Mouse (Mus musculus): ENCODE measurements around the gene Nobox.

Nobox gene

GRCm38 (mm10) chr6:43309454-43309853, at the start of gene Nobox:
Gene Nobox, minus strand, starts transcription at chr6:43309554.
- in situ Hi-C loops (cut with MseI, MboI): no loop called here

GRCm38 (mm10) chr6:43354562-43355241, 45.3 kb upstream of the Nobox start:
- in situ Hi-C loops (cut with MseI, MboI): no loop called here

- in situ Hi-C loops (cut with MseI, MboI): no loop called here
Observed at GRCm38 (mm10) chr6:43353446-43353845, 44.1 kb upstream of the Nobox start.

- in situ Hi-C loops (cut with MseI, MboI): no loop called here
Observed at GRCm38 (mm10) chr6:43349083-43349482, 39.7 kb upstream of the Nobox start.

GRCm38 (mm10) chr6:43347637-43348036, 38.3 kb upstream of the Nobox start:
- in situ Hi-C loops (cut with MseI, MboI): no loop called here

- in situ Hi-C loops (cut with MseI, MboI): no loop called here
Observed at GRCm38 (mm10) chr6:43343006-43343405, 33.7 kb upstream of the Nobox start.

- in situ Hi-C loops (cut with MseI, MboI): no loop called here
Observed at GRCm38 (mm10) chr6:43342386-43342785, 33.0 kb upstream of the Nobox start.

- in situ Hi-C loops (cut with MseI, MboI): no loop called here
Observed at GRCm38 (mm10) chr6:43338804-43339203, 29.4 kb upstream of the Nobox start.

- in situ Hi-C loops (cut with MseI, MboI): no loop called here
Observed at GRCm38 (mm10) chr6:43337491-43337961, 28.2 kb upstream of the Nobox start.

- in situ Hi-C loops (cut with MseI, MboI): no loop called here
Observed at GRCm38 (mm10) chr6:43335619-43336234, 26.4 kb upstream of the Nobox start.

- in situ Hi-C loops (cut with MseI, MboI): no loop called here
Observed at GRCm38 (mm10) chr6:43333479-43333878, 24.1 kb upstream of the Nobox start.

GRCm38 (mm10) chr6:43312961-43313656, 3.8 kb upstream of the Nobox start:
- in situ Hi-C loops (cut with MseI, MboI): no loop called here

- in situ Hi-C loops (cut with MseI, MboI): no loop called here
Observed at GRCm38 (mm10) chr6:43312546-43312945, 3.2 kb upstream of the Nobox start.

- in situ Hi-C loops (cut with MseI, MboI): no loop called here
Observed at GRCm38 (mm10) chr6:43310071-43310470, 717 bp upstream of the Nobox start.

- in situ Hi-C loops (cut with MseI, MboI): loop anchor here (5.0 kb wide), 1 partner anchor 45 kb away; no protein-coding TSS in a partner anchor
Observed at GRCm38 (mm10) chr6:43297508-43297850, 11.9 kb downstream of the Nobox start.

- in situ Hi-C loops (cut with MseI, MboI): loop anchor here (5.0 kb wide), 1 partner anchor 45 kb away; no protein-coding TSS in a partner anchor
Observed at GRCm38 (mm10) chr6:43296798-43297507, 12.4 kb downstream of the Nobox start.

GRCm38 (mm10) chr6:43295908-43296307, 13.4 kb downstream of the Nobox start:
- in situ Hi-C loops (cut with MseI, MboI): loop anchor here (5.0 kb wide), 1 partner anchor 44 kb away; no protein-coding TSS in a partner anchor

- in situ Hi-C loops (cut with MseI, MboI): no loop called here
Observed at GRCm38 (mm10) chr6:43293175-43293574, 16.2 kb downstream of the Nobox start.

GRCm38 (mm10) chr6:43292471-43293076, 16.8 kb downstream of the Nobox start:
- in situ Hi-C loops (cut with MseI, MboI): no loop called here

- in situ Hi-C loops (cut with MseI, MboI): no loop called here
Observed at GRCm38 (mm10) chr6:43292041-43292440, 17.3 kb downstream of the Nobox start.

- in situ Hi-C loops (cut with MseI, MboI): no loop called here
Observed at GRCm38 (mm10) chr6:43280481-43280880, 28.9 kb downstream of the Nobox start.

Data from mouse trophoblast stem cell (cell line).